Mouse (Mus musculus) heart, postnatal 0 days (tissue): ENCODE measurements at regions not wholly inside any gene's neighbourhood (a gene's known extent, or its start where the extent isn't known, plus 50 kb on each side); places are given as distances from the start of the nearest gene placed in this dataset.
A peak's percentile ranks its signal among the peaks of the same experiment; 100 is the strongest.

Experiments
- ATAC-seq: fragments of 200-750 bp; cut with Nextera tagmentation; 2 replicates; pipeline ENCODE4 v1.8.0; 2017; ENCODE audit warnings: low read depth, moderate number of reproducible peaks, moderate library complexity; ENCODE audit not compliant: insufficient read depth
- DNase-seq: peaks from one replicate; pipeline ENCODE4 v3.0.0-alpha.2; 2016; ENCODE audit warnings: low spot score
- H3K27ac ChIP-seq: fragments of 300-500 bp; sonication (generic); 2 replicates; pipeline ENCODE4 v1.5.1; 2014; ENCODE audit warnings: low read depth, mild to moderate bottlenecking
- H3K27me3 ChIP-seq: fragments of 300-500 bp; sonication (generic); 2 replicates; pipeline ENCODE4 v1.6.1; 2014; ENCODE audit warnings: low read length, mixed read lengths; ENCODE audit not compliant: control insufficient read depth, insufficient read depth
- H3K36me3 ChIP-seq: fragments of 300-500 bp; sonication (generic); replicated peaks from 2 replicates; pipeline ENCODE4 v1.6.1; 2014; ENCODE audit warnings: low read length, mixed read lengths; ENCODE audit not compliant: control insufficient read depth, insufficient read depth
- H3K4me1 ChIP-seq: fragments of 300-500 bp; sonication (generic); 2 replicates; pipeline ENCODE4 v1.6.1; 2014; ENCODE audit warnings: antibody characterized with exemption; ENCODE audit not compliant: control insufficient read depth, insufficient read depth
- H3K4me2 ChIP-seq: fragments of 300-500 bp; sonication (generic); 2 replicates; pipeline ENCODE4 v1.6.1; 2014; ENCODE audit warnings: low read depth, mild to moderate bottlenecking, low read length, moderate library complexity
- H3K4me3 ChIP-seq: fragments of 300-500 bp; sonication (generic); 2 replicates; pipeline ENCODE4 v1.5.1; 2014; ENCODE audit warnings: low read depth, low read length
- H3K9ac ChIP-seq: fragments of 300-500 bp; sonication (generic); replicated peaks from 2 replicates; pipeline ENCODE4 v1.6.1; 2014; ENCODE audit warnings: low read depth, low read length, mixed read lengths
- H3K9me3 ChIP-seq: fragments of 300-500 bp; sonication (generic); replicated peaks from 2 replicates; pipeline ENCODE4 v1.6.1; 2016; ENCODE audit warnings: low read length; ENCODE audit not compliant: control insufficient read depth
- CTCF ChIP-seq: IDR thresholded peaks from 2 replicates; pipeline ENCODE4 v1.5.1; 2016; ENCODE audit warnings: antibody characterized with exemption, control low read depth, low read depth
- EP300 ChIP-seq: IDR thresholded peaks from 2 replicates; pipeline ENCODE4 v1.6.1; 2016; ENCODE audit warnings: antibody characterized with exemption, low read depth
- WGBS: fragments of 180-500 bp; shearing (Covaris S2); extraction: QIAGEN DNeasy Blood & Tissue Kit; methylation state at CpG from one replicate; pipeline ENCODE4 v1.1.7; 2014; 5-methylcytosine and 5-hydroxymethylcytosine counted together

GRCm38 (mm10) chr11:7508861-7509260 is 295.1 kb upstream of the Igfbp3 start:
- H3K9me3 ChIP-seq: no peaks in the 10 kb centered on the region
- ATAC-seq (no peak), DNase-seq (no peak)
- 76% methylated on average over 5 of the region's 5 CpGs for WGBS
- H3K36me3 ChIP-seq: no peaks in the 10 kb centered on the region
- H3K4me3 ChIP-seq: no peak overlapping the region
- H3K27me3 ChIP-seq: no peaks in the 10 kb centered on the region
- H3K9ac ChIP-seq: no peak overlapping the region
- no peak overlapping the region for H3K4me2 ChIP-seq
- H3K27ac ChIP-seq: no peak overlapping the region
- H3K4me1 ChIP-seq: no peaks in the 10 kb centered on the region
- no peak for TF ChIP-seq EP300
- TF ChIP-seq CTCF: no peak

GRCm38 (mm10) chr11:7506421-7506945 is 292.8 kb upstream of the Igfbp3 start:
- no peaks in the 10 kb centered on the region for H3K9me3 ChIP-seq
- TF ChIP-seq CTCF: no peak
- TF ChIP-seq EP300: no peak
- DNase-seq (no peak), ATAC-seq (no peak)
- 55% methylated on average over 7 of the region's 7 CpGs for WGBS
- H3K27ac ChIP-seq: no peak overlapping the region
- no peak overlapping the region for H3K4me2 ChIP-seq
- no peaks in the 10 kb centered on the region for H3K36me3 ChIP-seq
- no peak overlapping the region for H3K4me3 ChIP-seq
- no peak overlapping the region for H3K9ac ChIP-seq
- H3K4me1 ChIP-seq: no peaks in the 10 kb centered on the region
- H3K27me3 ChIP-seq: no peaks in the 10 kb centered on the region

GRCm38 (mm10) chr11:7504651-7505321 is 291.1 kb upstream of the Igfbp3 start:
- no peak for TF ChIP-seq EP300
- TF ChIP-seq CTCF: no peak
- Histone ChIP-seq H3K9me3 (no peaks in the 10 kb centered on the region), H3K4me3 (no peak overlapping the region), H3K36me3 (no peaks in the 10 kb centered on the region), H3K27ac (no peak overlapping the region), H3K4me2 (no peak overlapping the region), H3K9ac (no peak overlapping the region), H3K4me1 (no peaks in the 10 kb centered on the region), H3K27me3 (no peaks in the 10 kb centered on the region)
- ATAC-seq (peak; percentile 55; the same call in 1 of the 2 replicates), DNase-seq (no peak)
- WGBS: 63% methylated on average over 10 of the region's 10 CpGs

GRCm38 (mm10) chr11:7502679-7503078 is 289.0 kb upstream of the Igfbp3 start:
- Histone ChIP-seq H3K4me1 (no peaks in the 10 kb centered on the region), H3K4me2 (no peak overlapping the region), H3K27ac (no peak overlapping the region), H3K4me3 (no peak overlapping the region), H3K27me3 (no peaks in the 10 kb centered on the region), H3K9me3 (no peaks in the 10 kb centered on the region), H3K36me3 (no peaks in the 10 kb centered on the region), H3K9ac (no peak overlapping the region)
- DNase-seq: no peak
- 45% methylated on average over 2 of the region's 2 CpGs for WGBS
- no peak for ATAC-seq
- no peak for TF ChIP-seq EP300
- no peak for TF ChIP-seq CTCF

GRCm38 (mm10) chr11:7502045-7502444 is 288.3 kb upstream of the Igfbp3 start:
- no peak overlapping the region for H3K27ac ChIP-seq

GRCm38 (mm10) chr11:7497803-7498202 is 284.1 kb upstream of the Igfbp3 start:
- H3K9me3 ChIP-seq: no peaks in the 10 kb centered on the region
- TF ChIP-seq EP300 (no peak), CTCF (no peak)
- ATAC-seq: no peak
- no peaks in the 10 kb centered on the region for H3K36me3 ChIP-seq
- no peak overlapping the region for H3K4me2 ChIP-seq
- H3K4me1 ChIP-seq: no peaks in the 10 kb centered on the region
- H3K27me3 ChIP-seq: no peaks in the 10 kb centered on the region
- DNase-seq: no peak
- H3K9ac ChIP-seq: no peak overlapping the region
- no peak overlapping the region for H3K4me3 ChIP-seq
- H3K27ac ChIP-seq: peak overlapping the region; percentile 51; the same call in 1 of the 2 replicates
- 48% methylated on average over 6 of the region's 6 CpGs for WGBS

More at GRCm38 (mm10) chr11:7502045-7502444, 288.3 kb upstream of the Igfbp3 start:
- Histone ChIP-seq H3K9me3 (no peaks in the 10 kb centered on the region), H3K27me3 (no peaks in the 10 kb centered on the region), H3K4me1 (no peaks in the 10 kb centered on the region), H3K4me3 (no peak overlapping the region), H3K36me3 (no peaks in the 10 kb centered on the region), H3K9ac (no peak overlapping the region), H3K4me2 (no peak overlapping the region)
- DNase-seq (no peak), ATAC-seq (no peak)
- no peak for TF ChIP-seq CTCF
- no peak for TF ChIP-seq EP300
- WGBS: 64% methylated on average over 2 of the region's 2 CpGs
